Mouse (Mus musculus): Measurements from ENCODE around the gene Crtc1.

GRCm38 (mm10) chr8:70342007-70342406 is 97.4 kb downstream of the Crtc1 start:
- TF ChIP-seq CTCF (IDR thresholded peaks at IDR 0.05; ENCODE audit: extremely low read depth, insufficient read depth, low read length) (no peak), POLR2A (IDR thresholded peaks at IDR 0.05; ENCODE audit: extremely low read depth, insufficient read depth, low read length) (no peak)

All from cortical plate, adult 2 months (tissue).